Mouse (Mus musculus) left cerebral cortex, postnatal 36 days (tissue): ENCODE results near the gene Drg2. TPM values are rescaled to one million over a fixed set of nuclear protein-coding genes. Genes with fewer than 3 reads are reported as not detected.

Experiments used
- total RNA-seq, 2 experiments: library from RNA; stranded (reverse); gene quantifications; 2 replicates each; pipeline ENCODE4 v1.2.3; 2021

Gene Drg2
- total RNA-seq, 2 experiments from 2014 or later, result 74.9 to 77.6 TPM

Other genes with a start within 250 kb of the Drg2 start
- 10 to 100 TPM; 48.2 to 63.2 TPM for gene Srebf1, start 232.0 kb upstream of the Drg2 start, total RNA-seq
- 100 to 1,000 TPM; 216 to 221 TPM for gene Tom1l2, start 101.7 kb upstream of the Drg2 start, total RNA-seq
- gene Drc3, start 101.3 kb upstream of the Drg2 start, total RNA-seq, result 10 to 100 TPM in 1 of 2 experiments, 1 to 10 TPM in 1; 9.6 to 12.3 TPM
- 10 to 100 TPM; 52.1 to 54.8 TPM for gene Gid4, start 37.4 kb upstream of the Drg2 start, total RNA-seq
- gene Atpaf2, start 36.1 kb upstream of the Drg2 start, total RNA-seq, result 10 to 100 TPM; 29.9 to 31.5 TPM
- under 1 TPM; 0.11 to 0.12 TPM for gene Myo15, start 14.7 kb downstream of the Drg2 start, total RNA-seq
- gene Alkbh5, start 81.8 kb downstream of the Drg2 start, total RNA-seq, result 10 to 100 TPM; 54.6 to 55.8 TPM
- 10 to 100 TPM; 37.9 to 41.0 TPM for gene Llgl1, start 245.1 kb downstream of the Drg2 start, total RNA-seq